Comparison of ENCODE assay signal across 25 mouse cellular contexts in genomic region chr6:29352816-29353215, GRCm38 (mm10). TPM values are rescaled to one million over a fixed set of nuclear protein-coding genes. Genes with fewer than 3 reads are reported as not detected.
A peak's percentile ranks its signal among the peaks of the same experiment; 100 is the strongest.
DNase-seq lines count a peak whose midpoint lies in the region; ATAC-seq and TF ChIP-seq lines count a peak whose summit lies in the region.
"Had no signal": no experiment of that assay in that cellular context is flagged by ENCODE, and none has a peak within 500 bp of the region (broad histone marks: within the 10 kb centered on the region; RNA-seq: fewer than 3 reads in every experiment).

No protein-coding gene starts in this region.

- H3K9ac ChIP-seq in heart, adult 2 months (ENCODE audit: low read depth, low read length), result peak overlapping the region; percentile 30
- no peak overlapping the region for H3K9ac ChIP-seq in heart, embryonic 15.5 days
- H3K9ac ChIP-seq in liver, embryonic 14.5 days (replicated peaks), result no peak overlapping the region
- H3K9ac ChIP-seq: limb, embryonic 13.5 days had no signal

- H3K4me2 ChIP-seq in heart, embryonic 15.5 days, result peak overlapping the region; percentile 42
- H3K4me2 ChIP-seq in liver, embryonic 14.5 days (ENCODE audit: low read depth), result peak overlapping the region; percentile 29
- H3K4me2 ChIP-seq: limb, embryonic 13.5 days had no signal

- TF ChIP-seq POLR2A in heart, adult 2 months (IDR thresholded peaks at IDR 0.05; ENCODE audit: insufficient read depth, low read depth, low read length), result no peak

- intact Hi-C loops in heart, adult 2 months (cut with DNase I), result no loop called here
- intact Hi-C loops in heart, postnatal 14 days (cut with DNase I), result no loop called here

- H3K9me3 ChIP-seq in heart, embryonic 15.5 days (replicated peaks), result no peaks in the 10 kb centered on the region
- H3K9me3 ChIP-seq in liver, embryonic 14.5 days (ENCODE audit: control insufficient read depth, low read length), result no peaks in the 10 kb centered on the region
- H3K9me3 ChIP-seq: hindbrain, embryonic 10.5 days; limb, embryonic 13.5 days had no signal

- DNase-seq in heart, adult 2 months, result no peak
- no peak for DNase-seq in heart, postnatal 14 days
- DNase-seq in MEL-GATA-1-ER (ENCODE audit: extremely low read depth, low read depth), result peak; percentile 12
- DNase-seq in liver, embryonic 14.5 days (ENCODE audit: low read depth in 3 of 3, low spot score in 3 of 3), result peak; percentile 23 to 35 (median 32)
- no peak for DNase-seq in adrenal gland, adult 18-20 months (ENCODE audit: low spot score in 2 of 2)
- DNase-seq in embryo, embryonic 10.5 days (ENCODE audit: low spot score), result no peak
- no peak for DNase-seq in kidney, postnatal 25 days
- DNase-seq: cerebellum, postnatal 14 days; gastrocnemius, postnatal 10 days; kidney, adult 2 months; lung, postnatal 10 days; spleen, adult 18-20 months; thymus, adult 18-20 months had no signal

- H3K79me2 ChIP-seq in heart, adult 2 months (replicated peaks; ENCODE audit: control insufficient read depth, insufficient read depth, low read length), result peaks cover 2% of the 10 kb centered on the region; the same call in 1 of the 2 replicates

- peaks cover 18% of the 10 kb centered on the region for H3K4me1 ChIP-seq in heart, adult 2 months (ENCODE audit: control insufficient read depth, insufficient read depth, low read length)
- peaks cover 48% of the 10 kb centered on the region for H3K4me1 ChIP-seq in heart, embryonic 15.5 days (replicated peaks)
- H3K4me1 ChIP-seq in liver, embryonic 14.5 days (replicated peaks; ENCODE audit: control insufficient read depth in 2 of 2, insufficient read depth in 2 of 2, low read length in 1 of 2), result peaks cover 14 to 23% of the 10 kb centered on the region in 2 experiments

- no peaks in the 10 kb centered on the region for H3K27me3 ChIP-seq in heart, adult 2 months (ENCODE audit: control insufficient read depth, insufficient read depth, low read length)
- no peaks in the 10 kb centered on the region for H3K27me3 ChIP-seq in heart, embryonic 15.5 days
- no peaks in the 10 kb centered on the region for H3K27me3 ChIP-seq in liver, embryonic 14.5 days (ENCODE audit: control insufficient read depth, insufficient read depth, low read length)
- H3K27me3 ChIP-seq: limb, embryonic 13.5 days; Patski had no signal

- 16% methylated on average over 5 of the region's 5 CpGs for WGBS in heart, adult 2 months
- WGBS in heart, embryonic 15.5 days, result 15% methylated on average over 5 of the region's 5 CpGs
- 10% methylated on average over 5 of the region's 5 CpGs for WGBS in liver, embryonic 14.5 days (ENCODE audit: insufficient replicate concordance)

- H3K4me3 ChIP-seq in heart, adult 2 months, result no peak overlapping the region
- H3K4me3 ChIP-seq in heart, embryonic 15.5 days, result no peak overlapping the region
- no peak overlapping the region for H3K4me3 ChIP-seq in liver, embryonic 14.5 days (ENCODE audit: insufficient read depth in 1 of 2, low read depth in 2 of 2, low read length in 2 of 2)
- H3K4me3 ChIP-seq: erythroblast, embryonic 14.5 days; hindbrain, embryonic 10.5 days; limb, embryonic 13.5 days had no signal

- ATAC-seq in heart, embryonic 15.5 days (replicated peaks; ENCODE audit: insufficient number of reproducible peaks, insufficient read depth, low FRiP score, low read depth), result no peak
- peak; percentile 38; the same call in 1 of the 2 replicates for ATAC-seq in liver, embryonic 14.5 days (ENCODE audit: insufficient read depth)
- ATAC-seq: activated CD4-positive, CD25-positive, alpha-beta regulatory T cell, adult 4 months; Patski had no signal

- peaks cover 38% of the 10 kb centered on the region for H3K36me3 ChIP-seq in heart, adult 2 months (ENCODE audit: control insufficient read depth, insufficient read depth, low read length)
- H3K36me3 ChIP-seq in heart, embryonic 15.5 days, result peaks cover 17% of the 10 kb centered on the region
- H3K36me3 ChIP-seq in liver, embryonic 14.5 days (replicated peaks; ENCODE audit: control insufficient read depth, insufficient read depth, low read depth), result peaks cover 11% of the 10 kb centered on the region

- peak overlapping the region; percentile 10; the same call in 1 of the 2 replicates for H3K27ac ChIP-seq in heart, adult 2 months
- peak overlapping the region; percentile 59 for H3K27ac ChIP-seq in heart, embryonic 15.5 days
- H3K27ac ChIP-seq in liver, embryonic 14.5 days, result no peak overlapping the region
- H3K27ac ChIP-seq: hindbrain, embryonic 10.5 days; limb, embryonic 13.5 days had no signal

- no peak for TF ChIP-seq CTCF in heart, adult 2 months (IDR thresholded peaks at IDR 0.05)
- no peak for TF ChIP-seq CTCF in liver, embryonic 14.5 days (IDR thresholded peaks at IDR 0.05; ENCODE audit: low read depth)

- no peak for TF ChIP-seq EP300 in heart, adult 2 months (IDR thresholded peaks at IDR 0.05; ENCODE audit: insufficient read depth, low read depth, low read length)
- peak; percentile 57; the same call in 1 of the 2 replicates for TF ChIP-seq EP300 in liver, embryonic 14.5 days (IDR thresholded peaks at IDR 0.05; ENCODE audit: low read depth)

RNA-seq across cellular contexts. Expression of gene Calu, which starts 4.9 kb away (rescaled TPM):
- 100 to 1,000 TPM; 227 to 232 TPM for total RNA-seq in heart, adult 2 months (2021)
- 102 and 178 TPM in 2 replicates for polyA plus RNA-seq in heart, adult 2 months (2012; rRNA removed)
- total RNA-seq in heart, postnatal 14 days (2021), result 100 to 1,000 TPM; 262 TPM
- 354 and 404 TPM in 2 replicates for polyA plus RNA-seq in heart, embryonic 15.5 days (2015; fragmentation: Nextera tagmentation; extraction: Ambion mirVana)
- 40.1 and 49.1 TPM in 2 replicates for polyA plus RNA-seq in liver, embryonic 14.5 days (2012; rRNA removed)
- polyA plus RNA-seq in liver, embryonic 14.5 days (2014; fragmentation: Nextera tagmentation; extraction: Ambion mirVana), result 93.5 and 97.1 TPM in 2 replicates
- 100 to 1,000 TPM; 134 to 139 TPM for total RNA-seq in adrenal gland, adult 18-20 months (2021)

RNA-seq across cellular contexts. Expression of gene Fam71f1, which starts 33.9 kb away (rescaled TPM):
- not detected for total RNA-seq in heart, adult 2 months (2021)
- polyA plus RNA-seq in heart, adult 2 months (2012; rRNA removed), result 0.12 TPM in 1 of 2 replicates, not detected in the other
- total RNA-seq in heart, postnatal 14 days (2021), result not detected
- polyA plus RNA-seq in heart, embryonic 15.5 days (2015; fragmentation: Nextera tagmentation; extraction: Ambion mirVana), result 0.08 TPM in 1 of 2 replicates, not detected in the other
- polyA plus RNA-seq in liver, embryonic 14.5 days (2012; rRNA removed), result not detected in 2 replicates
- polyA plus RNA-seq in liver, embryonic 14.5 days (2014; fragmentation: Nextera tagmentation; extraction: Ambion mirVana), result not detected in 2 replicates
- not detected for total RNA-seq in adrenal gland, adult 18-20 months (2021)
- total RNA-seq: gastrocnemius, postnatal 10 days; layer of hippocampus, postnatal 14 days; left cerebral cortex, postnatal 10 days; midbrain, postnatal 0 days had no signal
- polyA plus RNA-seq: activated CD4-positive, CD25-positive, alpha-beta regulatory T cell, adult 4 months; erythroblast, embryonic 14.5 days; large intestine, adult 2 months; midbrain, postnatal 0 days; stomach, embryonic 14.5 days had no signal

RNA-seq across cellular contexts. Expression of gene Opn1sw, which starts 35.5 kb away (rescaled TPM):
- total RNA-seq in heart, adult 2 months (2021), result not detected
- polyA plus RNA-seq in heart, adult 2 months (2012; rRNA removed), result 0.67 TPM in 1 of 2 replicates, not detected in the other
- total RNA-seq in heart, postnatal 14 days (2021), result not detected
- polyA plus RNA-seq in heart, embryonic 15.5 days (2015; fragmentation: Nextera tagmentation; extraction: Ambion mirVana), result 0.55 and 0.70 TPM in 2 replicates
- not detected in 2 replicates for polyA plus RNA-seq in liver, embryonic 14.5 days (2012; rRNA removed)
- polyA plus RNA-seq in liver, embryonic 14.5 days (2014; fragmentation: Nextera tagmentation; extraction: Ambion mirVana), result 0.06 TPM in 1 of 2 replicates, not detected in the other
- total RNA-seq in adrenal gland, adult 18-20 months (2021), result not detected
- total RNA-seq: adrenal gland, postnatal 4 days had no signal
- polyA plus RNA-seq: erythroblast, embryonic 14.5 days; kidney, adult 2 months had no signal

RNA-seq across cellular contexts. Expression of gene Ccdc136, which starts 43.3 kb away (rescaled TPM):
- total RNA-seq in heart, adult 2 months (2021), result 1 to 10 TPM; 1.7 to 2.4 TPM
- polyA plus RNA-seq in heart, adult 2 months (2012; rRNA removed), result 2.1 and 3.0 TPM in 2 replicates
- 1 to 10 TPM; 3.6 TPM for total RNA-seq in heart, postnatal 14 days (2021)
- 19.1 and 22.1 TPM in 2 replicates for polyA plus RNA-seq in heart, embryonic 15.5 days (2015; fragmentation: Nextera tagmentation; extraction: Ambion mirVana)
- 0.17 and 0.37 TPM in 2 replicates for polyA plus RNA-seq in liver, embryonic 14.5 days (2012; rRNA removed)
- polyA plus RNA-seq in liver, embryonic 14.5 days (2014; fragmentation: Nextera tagmentation; extraction: Ambion mirVana), result 0.09 and 0.27 TPM in 2 replicates
- 1 to 10 TPM; 4.7 to 5.5 TPM for total RNA-seq in adrenal gland, adult 18-20 months (2021)
- polyA plus RNA-seq: erythroblast, embryonic 14.5 days had no signal

Comparison
In these comparisons a context has a peak if more than half of its experiments do, and no peak if none do; other contexts are left out.
1. DNase-seq: peak in MEL-GATA-1-ER (single experiment) and liver, embryonic 14.5 days (3 of 3); none in heart, adult 2 months (0 of 2), heart, postnatal 14 days (0 of 2), adrenal gland, adult 18-20 months (0 of 2), embryo, embryonic 10.5 days (single experiment) and kidney, postnatal 25 days (0 of 2).